Mouse (Mus musculus) brain, adult 2 months (tissue): ENCODE measurements around the gene R3hdm2.
A peak's percentile ranks its signal among the peaks of the same experiment; 100 is the strongest.

Experiments used
- DNase-seq: peaks from one replicate; pipeline ENCODE4 v3.0.0; 2011; ENCODE audit warnings: low read depth, low spot score

Gene R3hdm2

DNA sequence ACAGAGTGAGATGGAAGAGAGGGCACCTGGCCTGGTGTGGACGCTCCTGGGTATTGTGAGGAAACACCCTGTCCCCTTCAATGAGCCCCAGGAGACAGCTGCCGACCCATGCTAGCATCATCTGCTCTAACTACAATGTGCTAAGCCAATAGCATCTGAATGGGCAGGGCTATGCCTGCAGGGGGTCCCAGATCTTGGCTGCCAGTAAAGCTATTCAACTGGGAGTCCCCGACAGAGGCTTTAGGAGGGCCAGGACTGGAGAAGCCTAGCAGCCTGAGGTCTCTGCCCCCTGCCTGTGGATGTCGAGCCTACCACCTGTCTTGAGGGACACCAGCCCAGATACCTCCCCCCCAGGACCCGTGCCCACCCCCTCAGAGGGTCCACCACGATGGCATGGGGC is 162.6 kb downstream of the R3hdm2 start:
- peak; percentile 62 for DNase-seq

DNA sequence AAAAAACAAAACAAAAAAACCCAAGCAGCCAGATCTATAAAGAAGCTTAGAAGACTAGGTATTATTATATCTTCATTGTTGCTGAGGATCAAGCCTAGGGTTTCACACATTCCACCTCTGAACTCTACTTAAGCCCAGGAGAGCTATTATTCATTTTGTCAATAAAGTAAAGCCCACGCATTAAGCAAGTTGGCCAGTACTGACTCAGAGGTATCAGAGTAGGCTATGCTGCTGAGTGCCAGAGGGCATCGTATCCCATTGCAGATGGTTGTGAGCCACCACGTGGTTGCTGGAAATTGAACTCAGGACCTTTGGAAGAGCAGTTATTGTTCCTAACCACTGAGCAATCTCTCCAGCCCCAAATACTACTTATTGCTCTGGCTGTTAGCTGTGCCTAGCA is 163.8 kb downstream of the R3hdm2 start:
- DNase-seq, result no peak

- DNase-seq, result no peak
These were observed 164.2 kb downstream of the R3hdm2 start for GRCm38 (mm10) chr10:127544375-127544774.

DNA sequence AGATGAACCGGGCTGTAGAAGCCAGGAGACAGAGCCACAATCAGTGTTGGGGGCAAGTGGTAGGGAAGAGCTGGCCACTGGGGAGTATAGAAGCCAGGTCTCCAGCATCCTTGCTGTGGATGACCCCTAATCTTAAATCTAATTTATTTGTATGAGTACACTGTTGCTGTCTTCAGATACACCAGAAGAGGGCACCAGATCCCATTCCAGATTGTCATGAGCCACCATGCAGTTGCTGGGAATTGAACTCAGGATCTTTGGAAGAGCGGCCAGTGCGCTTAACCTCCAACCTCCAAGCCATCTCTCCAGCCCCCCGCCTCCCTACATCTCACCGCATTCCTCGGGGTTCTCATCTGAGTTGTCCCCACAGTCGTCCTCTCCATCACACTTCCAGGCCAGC is 166.4 kb downstream of the R3hdm2 start:
- no peak for DNase-seq

GRCm38 (mm10) chr10:127548236-127548635 is 168.1 kb downstream of the R3hdm2 start:
- no peak for DNase-seq
